Mouse (Mus musculus) testis, adult 2 months (tissue): ENCODE measurements at regions not wholly inside any gene's neighbourhood (a gene's known extent, or its start where the extent isn't known, plus 50 kb on each side); places are given as distances from the start of the nearest gene placed in this dataset.

Experiments used
- CTCF ChIP-seq: fragments of 200-500 bp; IDR thresholded peaks from 2 replicates; pipeline ENCODE4 v1.5.1; 2012; ENCODE audit warnings: low read depth, mild to moderate bottlenecking, inconsistent platforms, low read length, moderate library complexity; ENCODE audit not compliant: control insufficient read depth, insufficient read depth, insufficient replicate concordance
- POLR2A ChIP-seq: fragments of 200-500 bp; IDR thresholded peaks from 2 replicates; pipeline ENCODE4 v1.6.1; 2012; ENCODE audit warnings: low read depth, mild to moderate bottlenecking, inconsistent platforms, low read length, moderate library complexity; ENCODE audit not compliant: control insufficient read depth

DNA sequence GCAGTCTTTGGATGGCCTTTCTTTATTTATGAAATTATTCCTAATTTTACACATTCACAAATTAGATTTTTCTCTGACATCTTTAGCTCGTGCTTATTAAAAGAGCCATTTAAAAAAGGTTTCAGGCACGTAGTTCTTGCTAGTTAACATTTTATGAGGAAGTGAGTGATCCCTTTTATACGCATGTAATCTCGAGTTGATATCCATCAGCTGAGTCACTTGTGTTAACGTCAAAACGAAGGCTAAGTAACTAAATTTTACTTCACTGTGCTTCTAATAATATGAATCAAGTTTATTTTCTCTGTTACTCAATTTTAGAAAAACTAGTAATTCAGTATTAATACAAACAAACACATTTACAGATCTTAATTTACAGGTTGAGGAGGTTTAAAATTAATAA is 419.0 kb downstream of the Kcnj2 start:
- TF ChIP-seq CTCF = no peak
- no peak for TF ChIP-seq POLR2A
